Mouse (Mus musculus): ENCODE data around the gene Tmem201. TPM values are rescaled to one million over a fixed set of nuclear protein-coding genes. Genes with fewer than 3 reads are reported as not detected.

Tmem201 gene
- total RNA-seq (2021) (10 to 100 TPM; 85.9 to 93.3 TPM), polyA plus RNA-seq (2012; rRNA removed) (106 and 107 TPM in 2 replicates)
- long read RNA-seq, full-length matches to known transcripts, result 71 of 101 reads
- long read RNA-seq, partial matches to known transcripts, result 8 of 101 reads
- long read RNA-seq, other reads (novel, unspliced or antisense), result 22 of 101 reads

- Histone ChIP-seq H3K27me3 (ENCODE audit: control insufficient read depth, insufficient read depth, low read length) (no peaks in the 10 kb centered on the region), H3K4me3 (peak within 1 kb of the TSS; percentile 83), H3K4me1 (ENCODE audit: control insufficient read depth, insufficient read depth, low read length) (peaks cover 35% of the 10 kb centered on the region), H3K79me2 (replicated peaks; ENCODE audit: control insufficient read depth, insufficient read depth, low read length) (no peaks in the 10 kb centered on the region), H3K36me3 (ENCODE audit: control insufficient read depth, insufficient read depth, low read length) (no peaks in the 10 kb centered on the region), H3K9ac (ENCODE audit: low read depth, low read length) (peak within 1 kb of the TSS; percentile 82), H3K27ac (peak within 1 kb of the TSS; percentile 91)
- TF ChIP-seq CTCF (IDR thresholded peaks at IDR 0.05) (peak; percentile 99), POLR2A (IDR thresholded peaks at IDR 0.05; ENCODE audit: insufficient read depth, low read depth, low read length) (peak; percentile 32), EP300 (IDR thresholded peaks at IDR 0.05; ENCODE audit: insufficient read depth, low read depth, low read length) (0 out of 2 replicates have a peak, but pooled peaks have one; percentile 63)
- WGBS, result under 1% methylated on average over 97 of the region's 97 CpGs
- intact Hi-C loops (cut with DNase I), result loop anchor here (1.0 kb wide), 1 partner anchor 13 kb away; no protein-coding TSS in a partner anchor
- DNase-seq, result peak; percentile 95 to 97
Observed at GRCm38 (mm10) chr4:149737383-149738324, at the start of gene Tmem201. Gene Tmem201, minus strand, starts transcription at chr4:149738044.

DNA sequence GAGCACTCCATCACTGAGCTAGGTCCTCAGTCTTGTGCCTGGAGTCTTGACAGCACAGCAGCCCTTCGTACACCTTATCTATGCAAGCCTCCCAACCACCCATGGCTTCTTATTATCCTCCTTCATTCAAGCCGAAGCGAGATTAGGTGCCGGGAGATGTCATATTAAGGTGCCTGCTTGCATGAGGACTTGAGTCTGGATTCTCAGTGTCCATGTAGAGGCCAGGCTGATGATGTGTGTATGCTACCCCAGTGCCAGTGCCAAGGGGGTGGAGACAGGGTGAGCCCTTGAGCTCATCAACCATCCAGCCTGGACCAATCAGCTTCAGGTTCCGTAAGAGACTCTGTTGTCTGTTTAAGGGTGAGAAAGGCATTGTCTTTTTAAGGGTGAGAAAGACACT, 47.1 kb upstream of the Tmem201 start:
- no peak for DNase-seq
- no peaks in the 10 kb centered on the region for H3K27me3 ChIP-seq (ENCODE audit: control insufficient read depth, insufficient read depth, low read length)
- H3K4me1 ChIP-seq (ENCODE audit: control insufficient read depth, insufficient read depth, low read length), result peaks cover 12% of the 10 kb centered on the region
- H3K9ac ChIP-seq (ENCODE audit: low read depth, low read length), result 0 out of 2 replicates have a peak overlapping the region, but pooled peaks have one; percentile 13
- no peak overlapping the region for H3K4me3 ChIP-seq
- H3K27ac ChIP-seq, result peak overlapping the region; percentile 63
- WGBS, result 65% methylated on average over 5 of the region's 5 CpGs
- intact Hi-C loops (cut with DNase I), result no loop called here
- no peaks in the 10 kb centered on the region for H3K36me3 ChIP-seq (ENCODE audit: control insufficient read depth, insufficient read depth, low read length)
- H3K79me2 ChIP-seq (replicated peaks; ENCODE audit: control insufficient read depth, insufficient read depth, low read length), result no peaks in the 10 kb centered on the region
- TF ChIP-seq CTCF (IDR thresholded peaks at IDR 0.05), result no peak
- TF ChIP-seq EP300 (IDR thresholded peaks at IDR 0.05; ENCODE audit: insufficient read depth, low read depth, low read length), result no peak
- no peak for TF ChIP-seq POLR2A (IDR thresholded peaks at IDR 0.05; ENCODE audit: insufficient read depth, low read depth, low read length)

- Histone ChIP-seq H3K4me3 (no peak overlapping the region), H3K36me3 (ENCODE audit: control insufficient read depth, insufficient read depth, low read length) (no peaks in the 10 kb centered on the region), H3K4me1 (ENCODE audit: control insufficient read depth, insufficient read depth, low read length) (peaks cover 11% of the 10 kb centered on the region), H3K27ac (peak overlapping the region; percentile 63), H3K9ac (ENCODE audit: low read depth, low read length) (no peak overlapping the region), H3K27me3 (ENCODE audit: control insufficient read depth, insufficient read depth, low read length) (no peaks in the 10 kb centered on the region), H3K79me2 (replicated peaks; ENCODE audit: control insufficient read depth, insufficient read depth, low read length) (no peaks in the 10 kb centered on the region)
- WGBS, result 40% methylated on average over 9 of the region's 9 CpGs
- no peak for TF ChIP-seq CTCF (IDR thresholded peaks at IDR 0.05)
- TF ChIP-seq EP300 (IDR thresholded peaks at IDR 0.05; ENCODE audit: insufficient read depth, low read depth, low read length), result peak; percentile 80
- no peak for TF ChIP-seq POLR2A (IDR thresholded peaks at IDR 0.05; ENCODE audit: insufficient read depth, low read depth, low read length)
- peak in 1 of 2 experiments; percentile 63 for DNase-seq
- intact Hi-C loops (cut with DNase I), result no loop called here
Observed at GRCm38 (mm10) chr4:149784371-149784770, 46.5 kb upstream of the Tmem201 start.

DNA sequence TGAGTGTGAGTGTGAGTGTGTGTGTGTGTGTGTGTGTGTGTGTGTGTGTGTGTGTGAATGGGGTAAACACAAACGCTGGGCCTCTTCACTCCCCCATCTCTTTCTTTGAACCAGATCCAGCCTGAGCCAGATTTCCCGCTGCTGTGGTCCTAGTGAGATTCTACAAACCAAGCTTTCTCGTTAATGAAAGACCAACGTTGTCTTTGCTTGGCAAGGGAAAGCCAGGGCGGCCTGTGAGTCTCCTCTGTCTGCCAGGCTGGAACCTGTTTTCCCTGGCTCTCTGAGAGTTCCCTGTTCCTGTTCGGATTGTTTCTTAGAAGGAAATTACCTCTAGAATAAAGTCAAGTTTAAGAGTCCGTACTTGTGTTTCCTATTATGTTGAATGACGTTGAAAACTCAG, 45.1 kb upstream of the Tmem201 start:
- Histone ChIP-seq H3K79me2 (replicated peaks; ENCODE audit: control insufficient read depth, insufficient read depth, low read length) (no peaks in the 10 kb centered on the region), H3K9ac (ENCODE audit: low read depth, low read length) (no peak overlapping the region), H3K27ac (no peak overlapping the region), H3K4me3 (no peak overlapping the region), H3K36me3 (ENCODE audit: control insufficient read depth, insufficient read depth, low read length) (no peaks in the 10 kb centered on the region), H3K27me3 (ENCODE audit: control insufficient read depth, insufficient read depth, low read length) (no peaks in the 10 kb centered on the region), H3K4me1 (ENCODE audit: control insufficient read depth, insufficient read depth, low read length) (peaks cover 11% of the 10 kb centered on the region)
- 61% methylated on average over 8 of the region's 8 CpGs for WGBS
- intact Hi-C loops (cut with DNase I), result no loop called here
- no peak for DNase-seq
- no peak for TF ChIP-seq CTCF (IDR thresholded peaks at IDR 0.05)
- TF ChIP-seq EP300 (IDR thresholded peaks at IDR 0.05; ENCODE audit: insufficient read depth, low read depth, low read length), result no peak
- no peak for TF ChIP-seq POLR2A (IDR thresholded peaks at IDR 0.05; ENCODE audit: insufficient read depth, low read depth, low read length)

DNA sequence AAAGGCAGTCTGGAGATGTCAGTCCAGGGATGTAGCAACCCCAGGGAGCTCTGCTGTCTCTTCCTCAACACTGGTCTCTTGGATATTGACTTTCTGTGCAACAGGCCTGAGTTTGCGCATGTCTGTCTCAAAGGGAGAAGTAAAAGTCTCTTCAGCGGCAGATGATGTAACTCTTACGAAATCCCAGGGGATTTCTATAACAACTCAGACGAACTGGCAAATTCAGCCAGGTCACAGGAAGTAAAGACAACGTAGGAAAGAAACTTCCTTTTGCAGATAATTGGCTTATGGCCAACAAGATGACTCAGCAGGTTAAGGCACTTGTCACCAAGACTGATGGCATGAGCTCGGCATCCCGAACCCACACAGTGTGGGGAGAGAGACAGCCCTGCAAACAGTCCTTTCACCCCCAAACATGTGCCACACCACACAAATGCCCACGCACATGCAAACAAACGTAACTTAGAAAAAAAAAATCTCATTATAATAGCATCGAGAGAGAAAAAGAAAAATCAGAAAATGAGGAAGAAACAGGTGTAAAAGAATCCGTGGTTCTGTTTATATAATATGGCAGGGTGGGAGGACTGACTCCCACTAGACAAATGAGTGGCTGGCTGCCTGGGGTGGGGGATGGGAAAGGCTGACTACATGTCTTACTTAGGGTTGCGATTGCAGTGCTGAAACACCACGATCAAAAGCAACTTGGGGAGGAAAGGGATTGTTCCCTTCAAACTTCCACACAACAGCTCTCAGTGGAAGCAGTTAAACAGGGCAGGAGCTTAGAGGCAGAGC, 42.9 kb upstream of the Tmem201 start:
- TF ChIP-seq POLR2A (IDR thresholded peaks at IDR 0.05; ENCODE audit: insufficient read depth, low read depth, low read length) (no peak; the same call in 1 of the 2 replicates), CTCF (IDR thresholded peaks at IDR 0.05) (no peak), EP300 (IDR thresholded peaks at IDR 0.05; ENCODE audit: insufficient read depth, low read depth, low read length) (no peak)
- H3K27ac ChIP-seq, result peak overlapping the region; percentile 30; the same call in 1 of the 2 replicates

More for the DNA sequence above, 42.9 kb upstream of the Tmem201 start:
- Histone ChIP-seq H3K4me1 (ENCODE audit: control insufficient read depth, insufficient read depth, low read length) (peaks cover 18% of the 10 kb centered on the region), H3K27me3 (ENCODE audit: control insufficient read depth, insufficient read depth, low read length) (no peaks in the 10 kb centered on the region), H3K4me3 (no peak overlapping the region), H3K36me3 (ENCODE audit: control insufficient read depth, insufficient read depth, low read length) (no peaks in the 10 kb centered on the region), H3K9ac (ENCODE audit: low read depth, low read length) (no peak overlapping the region), H3K79me2 (replicated peaks; ENCODE audit: control insufficient read depth, insufficient read depth, low read length) (no peaks in the 10 kb centered on the region)
- intact Hi-C loops (cut with DNase I), result no loop called here
- 35% methylated on average over 13 of the region's 13 CpGs for WGBS
- peak in 1 of 2 experiments; percentile 52 for DNase-seq
